Mouse (Mus musculus) midbrain, embryonic 15.5 days (tissue): ENCODE measurements around the gene Pdk1. TPM values are rescaled to one million over a fixed set of nuclear protein-coding genes. Genes with fewer than 3 reads are reported as not detected.
"Not testable (repeated sequence)": the region's sequence is repeated elsewhere in the genome, so short reads cannot be mapped to it uniquely, and the experiment has no call there.

Source experiments
- ATAC-seq: fragments of 200-750 bp; cut with Nextera tagmentation; replicated peaks from 2 replicates; pipeline ENCODE4 v1.8.0; 2017; ENCODE audit warnings: moderate TSS enrichment
- H3K27ac ChIP-seq: fragments of 300-500 bp; sonication (generic); 2 replicates; pipeline ENCODE4 v1.5.1; 2015; ENCODE audit warnings: mild to moderate bottlenecking, inconsistent platforms
- H3K27me3 ChIP-seq: fragments of 300-500 bp; sonication (generic); replicated peaks from 2 replicates; pipeline ENCODE4 v1.6.1; 2015; ENCODE audit warnings: inconsistent platforms
- H3K36me3 ChIP-seq: fragments of 300-500 bp; sonication (generic); replicated peaks from 2 replicates; pipeline ENCODE4 v1.6.1; 2015; ENCODE audit warnings: inconsistent platforms
- H3K4me1 ChIP-seq: fragments of 300-500 bp; sonication (generic); 2 replicates; pipeline ENCODE4 v1.6.1; 2015; ENCODE audit warnings: inconsistent platforms
- H3K4me2 ChIP-seq: fragments of 300-500 bp; sonication (generic); 2 replicates; pipeline ENCODE4 v1.6.1; 2015; ENCODE audit warnings: inconsistent platforms, mild to moderate bottlenecking, moderate library complexity
- H3K4me3 ChIP-seq: fragments of 300-500 bp; sonication (generic); 2 replicates; pipeline ENCODE4 v1.5.1; 2015; ENCODE audit warnings: mild to moderate bottlenecking, inconsistent platforms
- H3K9ac ChIP-seq: fragments of 300-500 bp; sonication (generic); 2 replicates; pipeline ENCODE4 v1.6.1; 2015; ENCODE audit warnings: mild to moderate bottlenecking, inconsistent platforms
- H3K9me3 ChIP-seq: fragments of 300-500 bp; sonication (generic); 2 replicates; pipeline ENCODE4 v1.6.1; 2016; ENCODE audit warnings: inconsistent platforms
- WGBS: fragments of 180-500 bp; shearing (Covaris S2); methylation state at CpG from one replicate; pipeline ENCODE4 v1.1.7; 2015; ENCODE audit warnings: mixed read lengths; 5-methylcytosine and 5-hydroxymethylcytosine counted together
- polyA plus RNA-seq: library from polyadenylated mRNA; unstranded; fragments of >200 nt; fragmentation: Nextera tagmentation; extraction: Ambion mirVana; gene quantifications from 2 replicates; pipeline ENCODE4 v1.2.1, GENCODE M21; 2015

The Pdk1 gene
- polyA plus RNA-seq, 1 experiment from 2014 or later, result 23.9 TPM

- no peak for ATAC-seq
These were observed 32.1 kb downstream of the Pdk1 start for GRCm38 (mm10) chr2:71905154-71905553.

GRCm38 (mm10) chr2:71906356-71906755, 33.3 kb downstream of the Pdk1 start:
- not testable (repeated sequence) for H3K27me3 ChIP-seq, H3K27ac ChIP-seq, H3K9me3 ChIP-seq, H3K4me2 ChIP-seq, H3K9ac ChIP-seq, ATAC-seq, H3K4me1 ChIP-seq, H3K36me3 ChIP-seq, H3K4me3 ChIP-seq
- 94% methylated on average over 8 of the region's 8 CpGs for WGBS

More at GRCm38 (mm10) chr2:71905154-71905553, 32.1 kb downstream of the Pdk1 start:
- H3K36me3 ChIP-seq, result no peaks in the 10 kb centered on the region
- H3K9ac ChIP-seq, result no peak overlapping the region
- H3K4me1 ChIP-seq, result no peaks in the 10 kb centered on the region
- no peaks in the 10 kb centered on the region for H3K27me3 ChIP-seq
- no peak overlapping the region for H3K4me2 ChIP-seq
- H3K4me3 ChIP-seq, result no peak overlapping the region
- no peaks in the 10 kb centered on the region for H3K9me3 ChIP-seq
- WGBS, result 95% methylated on average over 7 of the region's 7 CpGs
- H3K27ac ChIP-seq, result no peak overlapping the region

- Histone ChIP-seq H3K27ac (no peak overlapping the region), H3K4me2 (no peak overlapping the region), H3K4me1 (no peaks in the 10 kb centered on the region), H3K4me3 (no peak overlapping the region), H3K27me3 (no peaks in the 10 kb centered on the region), H3K9ac (no peak overlapping the region), H3K9me3 (no peaks in the 10 kb centered on the region), H3K36me3 (no peaks in the 10 kb centered on the region)
- 81% methylated on average over 10 of the region's 10 CpGs for WGBS
- ATAC-seq, result no peak
These were observed 40.9 kb downstream of the Pdk1 start for GRCm38 (mm10) chr2:71913911-71914310.

- Histone ChIP-seq H3K36me3 (no peaks in the 10 kb centered on the region), H3K9ac (no peak overlapping the region), H3K9me3 (no peaks in the 10 kb centered on the region), H3K27me3 (no peaks in the 10 kb centered on the region), H3K4me3 (no peak overlapping the region), H3K4me1 (no peaks in the 10 kb centered on the region), H3K4me2 (no peak overlapping the region), H3K27ac (no peak overlapping the region)
- no peak for ATAC-seq
- WGBS, result 90% methylated on average over 11 of the region's 11 CpGs
These were observed 46.2 kb downstream of the Pdk1 start for GRCm38 (mm10) chr2:71919227-71919647.

- not testable (repeated sequence) for H3K4me3 ChIP-seq, H3K27ac ChIP-seq, H3K27me3 ChIP-seq, H3K9ac ChIP-seq, H3K9me3 ChIP-seq, H3K4me2 ChIP-seq, ATAC-seq, H3K4me1 ChIP-seq, H3K36me3 ChIP-seq
- WGBS, result 89% methylated on average over 2 of the region's 2 CpGs
These were observed 51.9 kb downstream of the Pdk1 start for GRCm38 (mm10) chr2:71924931-71925330.

GRCm38 (mm10) chr2:71934046-71934445, 61.0 kb downstream of the Pdk1 start:
- H3K27me3 ChIP-seq, result no peaks in the 10 kb centered on the region
- no peak overlapping the region for H3K4me3 ChIP-seq
- H3K9me3 ChIP-seq, result no peaks in the 10 kb centered on the region
- no peak overlapping the region for H3K9ac ChIP-seq
- no peak overlapping the region for H3K27ac ChIP-seq
- 94% methylated on average over 8 of the region's 8 CpGs for WGBS
- H3K36me3 ChIP-seq, result no peaks in the 10 kb centered on the region
- no peak for ATAC-seq
- no peaks in the 10 kb centered on the region; the same call in 1 of the 2 replicates for H3K4me1 ChIP-seq
- no peak overlapping the region for H3K4me2 ChIP-seq

GRCm38 (mm10) chr2:71936711-71937110, 63.7 kb downstream of the Pdk1 start:
- no peak for ATAC-seq
- no peak overlapping the region for H3K27ac ChIP-seq
- WGBS, result 92% methylated on average over 1 of the region's 1 CpGs
- no peak overlapping the region for H3K9ac ChIP-seq
- H3K4me3 ChIP-seq, result no peak overlapping the region
- H3K9me3 ChIP-seq, result no peaks in the 10 kb centered on the region
- no peaks in the 10 kb centered on the region for H3K27me3 ChIP-seq
- no peak overlapping the region for H3K4me2 ChIP-seq
- no peaks in the 10 kb centered on the region for H3K36me3 ChIP-seq
- no peaks in the 10 kb centered on the region; the same call in 1 of the 2 replicates for H3K4me1 ChIP-seq

GRCm38 (mm10) chr2:71937649-71938308, 64.8 kb downstream of the Pdk1 start:
- Histone ChIP-seq H3K9me3 (no peaks in the 10 kb centered on the region), H3K36me3 (no peaks in the 10 kb centered on the region), H3K27me3 (no peaks in the 10 kb centered on the region), H3K27ac (peak overlapping the region; percentile 55; the same call in 1 of the 2 replicates), H3K4me1 (no peaks in the 10 kb centered on the region; the same call in 1 of the 2 replicates), H3K4me2 (no peak overlapping the region), H3K4me3 (no peak overlapping the region), H3K9ac (no peak overlapping the region)
- peak; percentile 90 for ATAC-seq
- WGBS, result 70% methylated on average over 3 of the region's 3 CpGs

GRCm38 (mm10) chr2:71938716-71939393, 65.8 kb downstream of the Pdk1 start:
- Histone ChIP-seq H3K27me3 (no peaks in the 10 kb centered on the region), H3K27ac (no peak overlapping the region), H3K36me3 (no peaks in the 10 kb centered on the region), H3K9ac (no peak overlapping the region), H3K9me3 (no peaks in the 10 kb centered on the region), H3K4me1 (no peaks in the 10 kb centered on the region; the same call in 1 of the 2 replicates), H3K4me3 (no peak overlapping the region), H3K4me2 (no peak overlapping the region)
- 68% methylated on average over 6 of the region's 6 CpGs for WGBS
- ATAC-seq, result no peak

- Histone ChIP-seq H3K4me1 (no peaks in the 10 kb centered on the region; the same call in 1 of the 2 replicates), H3K4me2 (no peak overlapping the region), H3K9ac (no peak overlapping the region), H3K4me3 (no peak overlapping the region), H3K27ac (no peak overlapping the region), H3K27me3 (no peaks in the 10 kb centered on the region), H3K9me3 (no peaks in the 10 kb centered on the region), H3K36me3 (no peaks in the 10 kb centered on the region)
- no peak for ATAC-seq
- WGBS, result 94% methylated on average over 3 of the region's 3 CpGs
These were observed 68.1 kb downstream of the Pdk1 start for GRCm38 (mm10) chr2:71941005-71941720.

GRCm38 (mm10) chr2:71941721-71942087, 68.7 kb downstream of the Pdk1 start:
- H3K27me3 ChIP-seq, result no peaks in the 10 kb centered on the region
- H3K4me2 ChIP-seq, result no peak overlapping the region
- no peaks in the 10 kb centered on the region; the same call in 1 of the 2 replicates for H3K4me1 ChIP-seq
- ATAC-seq, result no peak
- WGBS, result 95% methylated on average over 5 of the region's 5 CpGs
- no peak overlapping the region for H3K4me3 ChIP-seq
- H3K27ac ChIP-seq, result no peak overlapping the region
- no peaks in the 10 kb centered on the region for H3K9me3 ChIP-seq
- H3K9ac ChIP-seq, result no peak overlapping the region
- no peaks in the 10 kb centered on the region for H3K36me3 ChIP-seq

GRCm38 (mm10) chr2:71951212-71951611, 78.2 kb downstream of the Pdk1 start:
- Histone ChIP-seq H3K4me3 (no peak overlapping the region), H3K4me2 (no peak overlapping the region), H3K36me3 (no peaks in the 10 kb centered on the region), H3K27ac (no peak overlapping the region), H3K27me3 (no peaks in the 10 kb centered on the region), H3K4me1 (no peaks in the 10 kb centered on the region), H3K9ac (no peak overlapping the region), H3K9me3 (no peaks in the 10 kb centered on the region)
- no peak for ATAC-seq
- 65% methylated on average over 4 of the region's 4 CpGs for WGBS
